Mouse (Mus musculus) spleen, adult 2 months (tissue): Measurements from ENCODE around the gene Paqr8.
"Not testable (repeated sequence)": the region's sequence is repeated elsewhere in the genome, so short reads cannot be mapped to it uniquely, and the experiment has no call there.

Source experiments
- CTCF ChIP-seq: fragments of 200-500 bp; IDR thresholded peaks from 2 replicates; pipeline ENCODE4 v1.5.1; 2011; ENCODE audit warnings: mild to moderate bottlenecking, inconsistent platforms; ENCODE audit not compliant: insufficient read depth, insufficient read length, insufficient replicate concordance; ENCODE audit errors: extremely low read depth
- POLR2A ChIP-seq: fragments of 200-500 bp; IDR thresholded peaks from 2 replicates; pipeline ENCODE4 v1.6.1; 2011; ENCODE audit warnings: low read depth, low read length, inconsistent platforms

GRCm38 (mm10) chr1:20925324-20925723 lies 34.9 kb downstream of the Paqr8 start:
- not testable (repeated sequence) for TF ChIP-seq CTCF, POLR2A
